Mouse (Mus musculus) hindbrain, embryonic 16.5 days (tissue): ENCODE data around the gene Glyat. TPM values are rescaled to one million over a fixed set of nuclear protein-coding genes. Genes with fewer than 3 reads are reported as not detected.

Source experiments
- ATAC-seq: fragments of 200-750 bp; cut with Nextera tagmentation; 2 replicates; pipeline ENCODE4 v1.8.0; 2017; ENCODE audit warnings: moderate TSS enrichment, moderate library complexity
- H3K27ac ChIP-seq: fragments of 300-500 bp; sonication (generic); 2 replicates; pipeline ENCODE4 v1.5.1; 2014; ENCODE audit warnings: low read depth, mild to moderate bottlenecking, control low read depth, low read length, moderate library complexity
- H3K27me3 ChIP-seq: fragments of 300-500 bp; sonication (generic); replicated peaks from 2 replicates; pipeline ENCODE4 v1.6.1; 2014; ENCODE audit warnings: low read length; ENCODE audit not compliant: control insufficient read depth, insufficient read depth
- H3K36me3 ChIP-seq: fragments of 300-500 bp; sonication (generic); 2 replicates; pipeline ENCODE4 v1.6.1; 2014; ENCODE audit warnings: mild to moderate bottlenecking, low read length, moderate library complexity, mixed read lengths; ENCODE audit not compliant: control insufficient read depth, insufficient read depth
- H3K4me1 ChIP-seq: fragments of 300-500 bp; sonication (generic); 2 replicates; pipeline ENCODE4 v1.6.1; 2014; ENCODE audit warnings: low read depth, low read length; ENCODE audit not compliant: control insufficient read depth, insufficient read depth
- H3K4me2 ChIP-seq: fragments of 300-500 bp; sonication (generic); 2 replicates; pipeline ENCODE4 v1.6.1; 2014; ENCODE audit warnings: mild to moderate bottlenecking, low read length, control low read depth, moderate library complexity
- H3K4me3 ChIP-seq: fragments of 300-500 bp; sonication (generic); 2 replicates; pipeline ENCODE4 v1.5.1; 2014; ENCODE audit warnings: mild to moderate bottlenecking, low read length, control low read depth, moderate library complexity
- H3K9ac ChIP-seq: fragments of 300-500 bp; sonication (generic); 2 replicates; pipeline ENCODE4 v1.6.1; 2014; ENCODE audit warnings: low read depth, mild to moderate bottlenecking, control low read depth, low read length, moderate library complexity
- H3K9me3 ChIP-seq: fragments of 300-500 bp; sonication (generic); 2 replicates; pipeline ENCODE4 v1.6.1; 2014; ENCODE audit warnings: mild to moderate bottlenecking, low read length, moderate library complexity; ENCODE audit not compliant: control insufficient read depth
- WGBS: fragments of 180-500 bp; shearing (Covaris S2); extraction: QIAGEN DNeasy Blood & Tissue Kit; methylation state at CpG from one replicate; pipeline ENCODE4 v1.1.7; 2014; 5-methylcytosine and 5-hydroxymethylcytosine counted together
- polyA plus RNA-seq: library from polyadenylated mRNA; unstranded; fragments of >200 nt; fragmentation: Nextera tagmentation; extraction: Ambion mirVana; gene quantifications from 2 replicates; pipeline ENCODE4 v1.2.1, GENCODE M21; 2015

Glyat gene
- polyA plus RNA-seq, 1 experiment from 2014 or later: not detected

DNA sequence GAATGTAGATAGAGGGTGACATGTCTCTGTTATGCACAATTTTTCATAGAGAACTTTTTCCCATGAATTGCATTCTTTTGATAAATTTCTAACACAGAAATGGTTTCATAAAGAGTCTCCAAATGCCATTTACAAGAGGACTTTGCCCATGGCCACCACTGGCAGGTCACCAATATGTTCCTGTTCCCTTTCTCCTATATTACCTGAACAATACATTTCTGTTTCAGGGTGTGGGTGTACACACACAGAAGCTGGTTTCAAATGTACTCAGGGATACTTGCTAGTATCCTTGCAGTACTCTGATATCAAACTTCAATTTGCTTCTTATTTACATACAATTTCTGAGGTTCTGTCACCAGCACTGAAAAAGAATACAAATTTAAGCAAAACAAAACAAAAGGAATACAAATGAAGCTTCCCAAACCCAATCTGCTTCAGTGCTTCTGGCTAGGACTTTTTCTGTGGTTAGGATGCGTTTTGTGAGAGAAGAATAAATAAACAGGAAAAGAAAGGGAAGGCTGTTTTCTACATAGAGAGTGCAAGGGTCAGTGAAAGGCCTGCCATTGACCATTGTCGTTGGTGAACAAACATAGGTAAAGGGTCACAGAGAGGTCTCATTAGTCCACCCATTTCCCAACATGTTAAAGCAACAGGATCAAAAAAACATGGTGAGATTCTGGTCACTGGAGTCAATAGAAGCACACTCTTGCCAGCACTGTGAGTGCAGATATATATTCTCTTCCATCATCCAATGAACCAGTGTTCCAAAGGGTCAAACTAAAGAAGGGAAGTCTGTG, 32.2 kb upstream of the Glyat start:
- H3K4me3 ChIP-seq: no peak overlapping the region
- no peaks in the 10 kb centered on the region for H3K27me3 ChIP-seq
- no peak overlapping the region for H3K27ac ChIP-seq
- H3K9me3 ChIP-seq: no peaks in the 10 kb centered on the region
- H3K36me3 ChIP-seq: no peaks in the 10 kb centered on the region
- no peak overlapping the region for H3K9ac ChIP-seq
- ATAC-seq: no peak
- 30% methylated on average over 2 of the region's 2 CpGs for WGBS
- no peak overlapping the region for H3K4me2 ChIP-seq
- H3K4me1 ChIP-seq: peaks cover 6% of the 10 kb centered on the region; the same call in 1 of the 2 replicates

DNA sequence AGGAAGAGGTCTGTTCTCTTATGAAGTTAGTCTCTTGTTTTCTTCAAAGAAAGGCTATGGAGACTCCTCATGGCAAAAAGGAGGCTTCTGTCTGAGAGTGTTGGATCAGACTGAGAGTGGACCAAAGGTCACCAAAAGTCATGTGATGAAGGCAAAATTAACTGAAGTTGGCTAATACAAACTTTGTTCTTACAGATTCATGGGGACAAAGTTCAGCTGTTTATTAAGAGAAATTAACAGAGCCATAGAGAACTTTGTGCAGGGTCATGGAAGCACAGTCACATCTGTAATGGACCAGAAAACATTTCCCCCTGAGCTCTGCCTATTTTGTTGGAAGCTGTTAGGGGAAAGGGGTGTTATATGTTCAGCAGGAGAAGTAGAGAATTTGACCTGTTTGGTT, 24.8 kb upstream of the Glyat start:
- Histone ChIP-seq H3K36me3 (no peaks in the 10 kb centered on the region), H3K9me3 (no peaks in the 10 kb centered on the region), H3K4me2 (no peak overlapping the region), H3K27me3 (no peaks in the 10 kb centered on the region), H3K4me1 (no peaks in the 10 kb centered on the region), H3K4me3 (no peak overlapping the region), H3K27ac (no peak overlapping the region), H3K9ac (no peak overlapping the region)
- ATAC-seq: no peak

- H3K9me3 ChIP-seq: no peaks in the 10 kb centered on the region
- no peaks in the 10 kb centered on the region for H3K4me1 ChIP-seq
- no peaks in the 10 kb centered on the region for H3K36me3 ChIP-seq
- H3K4me3 ChIP-seq: no peak overlapping the region
- no peak for ATAC-seq
- 83% methylated on average over 1 of the region's 1 CpGs for WGBS
- no peak overlapping the region for H3K27ac ChIP-seq
- no peak overlapping the region for H3K9ac ChIP-seq
- H3K27me3 ChIP-seq: no peaks in the 10 kb centered on the region
- no peak overlapping the region for H3K4me2 ChIP-seq
Observed at GRCm38 (mm10) chr19:12613646-12614045, 19.5 kb upstream of the Glyat start.

- WGBS: 92% methylated on average over 3 of the region's 3 CpGs
- no peak overlapping the region for H3K27ac ChIP-seq
Observed at GRCm38 (mm10) chr19:12634259-12634658, 1.2 kb downstream of the Glyat start.

GRCm38 (mm10) chr19:12634963-12635362, 1.9 kb downstream of the Glyat start:
- H3K9ac ChIP-seq: no peak overlapping the region
- no peaks in the 10 kb centered on the region for H3K9me3 ChIP-seq
- no peak overlapping the region for H3K4me2 ChIP-seq
- 87% methylated on average over 4 of the region's 4 CpGs for WGBS
- no peaks in the 10 kb centered on the region for H3K27me3 ChIP-seq
- no peaks in the 10 kb centered on the region for H3K4me1 ChIP-seq
- H3K36me3 ChIP-seq: no peaks in the 10 kb centered on the region
- no peak overlapping the region for H3K4me3 ChIP-seq
- ATAC-seq: no peak
- H3K27ac ChIP-seq: no peak overlapping the region

More at GRCm38 (mm10) chr19:12634259-12634658, 1.2 kb downstream of the Glyat start:
- no peak for ATAC-seq
- Histone ChIP-seq H3K4me1 (no peaks in the 10 kb centered on the region), H3K36me3 (no peaks in the 10 kb centered on the region), H3K4me3 (no peak overlapping the region), H3K4me2 (no peak overlapping the region), H3K9me3 (no peaks in the 10 kb centered on the region), H3K27me3 (no peaks in the 10 kb centered on the region), H3K9ac (no peak overlapping the region)

DNA sequence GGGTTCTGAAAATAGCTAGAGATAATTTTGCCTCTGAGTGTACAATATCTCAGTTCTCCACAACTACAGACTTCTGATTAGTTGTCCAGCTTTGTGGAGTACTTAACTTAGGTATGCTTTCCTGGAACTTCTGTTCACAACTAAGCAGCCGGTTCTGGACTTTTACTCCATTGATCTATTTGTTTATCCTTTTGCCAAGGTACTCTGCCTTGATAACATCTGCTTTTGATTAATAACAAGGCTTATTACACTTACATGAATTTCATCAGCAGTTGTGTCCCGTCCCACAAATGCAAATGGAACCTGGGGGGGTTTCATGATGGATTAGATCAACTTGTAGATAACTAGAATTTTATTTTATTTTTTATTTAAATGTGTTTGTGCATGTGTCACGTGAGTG, 3.8 kb downstream of the Glyat start:
- 78% methylated on average over 3 of the region's 3 CpGs for WGBS
- no peaks in the 10 kb centered on the region for H3K9me3 ChIP-seq
- H3K4me2 ChIP-seq: no peak overlapping the region
- no peak overlapping the region for H3K27ac ChIP-seq
- no peak overlapping the region for H3K9ac ChIP-seq
- no peaks in the 10 kb centered on the region for H3K4me1 ChIP-seq
- no peaks in the 10 kb centered on the region for H3K36me3 ChIP-seq
- no peak for ATAC-seq
- no peak overlapping the region for H3K4me3 ChIP-seq
- no peaks in the 10 kb centered on the region for H3K27me3 ChIP-seq

GRCm38 (mm10) chr19:12638049-12638448, 4.9 kb downstream of the Glyat start:
- no peak for ATAC-seq
- Histone ChIP-seq H3K9ac (no peak overlapping the region), H3K4me2 (no peak overlapping the region), H3K9me3 (no peaks in the 10 kb centered on the region), H3K27ac (no peak overlapping the region), H3K27me3 (no peaks in the 10 kb centered on the region), H3K36me3 (no peaks in the 10 kb centered on the region), H3K4me1 (no peaks in the 10 kb centered on the region), H3K4me3 (no peak overlapping the region)
- WGBS: 81% methylated on average over 1 of the region's 1 CpGs

GRCm38 (mm10) chr19:12649511-12649910, 16.4 kb downstream of the Glyat start:
- Histone ChIP-seq H3K9me3 (no peaks in the 10 kb centered on the region), H3K27ac (no peak overlapping the region), H3K4me3 (no peak overlapping the region), H3K36me3 (no peaks in the 10 kb centered on the region), H3K27me3 (no peaks in the 10 kb centered on the region), H3K4me1 (no peaks in the 10 kb centered on the region), H3K9ac (no peak overlapping the region), H3K4me2 (no peak overlapping the region)
- no peak for ATAC-seq

DNA sequence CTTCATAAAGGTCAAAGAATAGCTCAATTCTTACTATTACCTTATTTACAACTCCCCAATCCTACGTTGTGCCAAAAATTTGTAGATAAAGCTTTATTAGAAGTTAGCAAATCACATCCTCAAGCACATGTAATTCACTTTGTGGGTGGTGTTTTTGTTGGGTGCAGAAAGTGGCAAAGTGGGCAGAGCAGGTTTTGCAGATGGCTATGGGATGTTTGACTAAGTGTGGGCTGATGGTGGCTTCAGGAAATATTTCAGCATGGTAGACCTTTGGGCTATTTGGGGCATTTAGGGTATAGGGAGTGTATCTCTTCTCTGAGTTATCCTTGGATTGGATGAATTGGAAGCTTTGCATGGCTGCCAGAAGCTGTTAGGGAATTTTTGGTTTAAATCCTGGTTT, 33.0 kb downstream of the Glyat start:
- Histone ChIP-seq H3K27me3 (no peaks in the 10 kb centered on the region), H3K4me1 (no peaks in the 10 kb centered on the region), H3K4me3 (no peak overlapping the region), H3K27ac (no peak overlapping the region), H3K9ac (no peak overlapping the region), H3K36me3 (no peaks in the 10 kb centered on the region), H3K9me3 (peaks cover 9% of the 10 kb centered on the region; the same call in 1 of the 2 replicates), H3K4me2 (no peak overlapping the region)
- no peak for ATAC-seq
- WGBS: 83% methylated on average over 1 of the region's 1 CpGs
